Mouse (Mus musculus) 416B (cell line): ENCODE measurements around the gene Pde10a.

Experiments
- DNase-seq: peaks from one replicate; pipeline ENCODE4 v3.0.0; 2011; ENCODE audit warnings: low read depth

The Pde10a gene

GRCm38 (mm10) chr17:8525225-8525721 lies at the start of gene Pde10a:
Gene Pde10a, plus strand, starts transcription at chr17:8525372.
- no peak for DNase-seq

GRCm38 (mm10) chr17:8478554-8478953 lies 46.6 kb upstream of the Pde10a start:
- DNase-seq = no peak

GRCm38 (mm10) chr17:8479493-8480128 lies 45.6 kb upstream of the Pde10a start:
- no peak for DNase-seq

- DNase-seq = no peak
Observed at GRCm38 (mm10) chr17:8481797-8482196, 43.4 kb upstream of the Pde10a start.

GRCm38 (mm10) chr17:8482876-8483275 lies 42.3 kb upstream of the Pde10a start:
- no peak for DNase-seq

- no peak for DNase-seq
Observed at GRCm38 (mm10) chr17:8484246-8484645, 40.9 kb upstream of the Pde10a start.

- DNase-seq = no peak
Observed at GRCm38 (mm10) chr17:8485146-8485545, 40.0 kb upstream of the Pde10a start.

GRCm38 (mm10) chr17:8487824-8488223 lies 37.3 kb upstream of the Pde10a start:
- DNase-seq = no peak

- DNase-seq = no peak
Observed at GRCm38 (mm10) chr17:8490971-8491370, 34.2 kb upstream of the Pde10a start.

GRCm38 (mm10) chr17:8493461-8493860 lies 31.7 kb upstream of the Pde10a start:
- no peak for DNase-seq

GRCm38 (mm10) chr17:8498151-8498550 lies 27.0 kb upstream of the Pde10a start:
- DNase-seq = no peak

- DNase-seq = no peak
Observed at GRCm38 (mm10) chr17:8498655-8499054, 26.5 kb upstream of the Pde10a start.

GRCm38 (mm10) chr17:8499564-8500117 lies 25.5 kb upstream of the Pde10a start:
- DNase-seq = no peak

GRCm38 (mm10) chr17:8504381-8504780 lies 20.8 kb upstream of the Pde10a start:
- DNase-seq = peak; percentile 12

- peak; percentile 44 for DNase-seq
Observed at GRCm38 (mm10) chr17:8505669-8506426, 19.3 kb upstream of the Pde10a start.

- no peak for DNase-seq
Observed at GRCm38 (mm10) chr17:8506726-8507125, 18.4 kb upstream of the Pde10a start.

- DNase-seq = no peak
Observed at GRCm38 (mm10) chr17:8507654-8508053, 17.5 kb upstream of the Pde10a start.

GRCm38 (mm10) chr17:8508305-8509141 lies 16.6 kb upstream of the Pde10a start:
- DNase-seq = no peak

- no peak for DNase-seq
Observed at GRCm38 (mm10) chr17:8516006-8516405, 9.2 kb upstream of the Pde10a start.

- DNase-seq = no peak
Observed at GRCm38 (mm10) chr17:8523986-8524385, 1.2 kb upstream of the Pde10a start.

- DNase-seq = no peak
Observed at GRCm38 (mm10) chr17:8524387-8525165, 596 bp upstream of the Pde10a start.
